Mouse (Mus musculus) erythroblast, embryonic 14.5 days (primary cell): ENCODE measurements around the gene Mboat1.

ENCODE experiments used
- GATA1 ChIP-seq: IDR thresholded peaks from 2 replicates; pipeline ENCODE4 v1.6.1; 2012; ENCODE audit warnings: low read length, inconsistent platforms, mixed read lengths
- TAL1 ChIP-seq: IDR thresholded peaks from 3 replicates; pipeline ENCODE4 v1.6.1; 2012; ENCODE audit warnings: low read length, inconsistent platforms, mixed read lengths

DNA sequence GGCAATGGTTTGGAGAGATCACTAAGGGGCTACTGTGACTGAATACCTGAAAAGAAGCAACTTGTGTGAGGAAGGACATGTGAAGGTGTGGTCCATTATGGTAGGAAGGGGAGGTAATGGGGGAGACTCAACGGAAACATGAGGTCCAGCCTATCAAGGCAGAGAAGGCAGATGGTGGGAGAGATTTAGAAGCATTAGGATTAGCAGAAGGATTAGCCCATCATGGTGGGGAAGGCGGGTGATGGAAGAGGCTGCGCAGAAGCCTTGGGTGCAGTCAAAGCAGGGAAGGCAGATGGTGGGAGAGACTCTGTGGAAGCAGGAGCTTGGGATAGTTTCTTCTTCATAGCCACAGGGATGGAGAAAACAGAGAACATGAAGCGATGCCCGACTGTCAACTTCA, 5.7 kb downstream of the Mboat1 start:
- no peak for TF ChIP-seq TAL1
- no peak for TF ChIP-seq GATA1
